Mouse (Mus musculus): ENCODE measurements around the gene 4931428L18Rik. TPM values are rescaled to one million over a fixed set of nuclear protein-coding genes. Genes with fewer than 3 reads are reported as not detected.

Gene 4931428L18Rik
- total RNA-seq, 4 experiments from 2014 or later, result not detected

Other genes with a start within 250 kb of the 4931428L18Rik start
- gene AC153137.1, start 244.7 kb downstream of the 4931428L18Rik start, total RNA-seq (2022), result not detected
- not detected for gene Lgsn, start 46.3 kb downstream of the 4931428L18Rik start, total RNA-seq (2022)
- not detected for gene Pih1d3, start 154 bp upstream of the 4931428L18Rik start, total RNA-seq (2022)